Mouse (Mus musculus): ENCODE measurements around the gene Nr4a3. TPM values are rescaled to one million over a fixed set of nuclear protein-coding genes. Genes with fewer than 3 reads are reported as not detected.

Gene Nr4a3
- total RNA-seq, 1 experiment from 2014 or later: 42.1 TPM

GRCm38 (mm10) chr4:48110331-48110730 is 65.4 kb downstream of the Nr4a3 start:
- no peak for DNase-seq

DNA sequence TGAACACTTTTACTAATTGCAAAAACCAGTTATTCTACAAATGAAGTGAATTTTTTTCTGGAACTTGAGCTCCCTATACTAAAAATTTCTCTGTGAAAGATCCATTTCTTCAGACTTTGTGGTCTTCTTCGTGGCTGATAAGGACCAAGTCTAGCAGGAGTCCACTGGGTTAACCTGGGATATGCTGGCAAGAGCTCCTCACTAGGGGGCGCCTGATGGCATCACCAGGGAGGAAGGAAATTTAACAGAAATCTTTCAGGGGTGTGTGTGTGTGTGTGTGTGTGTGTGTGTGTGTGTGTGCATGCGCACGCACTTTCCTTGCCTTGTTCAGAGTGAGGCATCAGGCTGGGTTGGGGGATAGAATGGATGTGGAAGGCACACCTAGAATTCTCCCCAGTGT is 71.2 kb downstream of the Nr4a3 start:
- DNase-seq: peak; percentile 58

DNA sequence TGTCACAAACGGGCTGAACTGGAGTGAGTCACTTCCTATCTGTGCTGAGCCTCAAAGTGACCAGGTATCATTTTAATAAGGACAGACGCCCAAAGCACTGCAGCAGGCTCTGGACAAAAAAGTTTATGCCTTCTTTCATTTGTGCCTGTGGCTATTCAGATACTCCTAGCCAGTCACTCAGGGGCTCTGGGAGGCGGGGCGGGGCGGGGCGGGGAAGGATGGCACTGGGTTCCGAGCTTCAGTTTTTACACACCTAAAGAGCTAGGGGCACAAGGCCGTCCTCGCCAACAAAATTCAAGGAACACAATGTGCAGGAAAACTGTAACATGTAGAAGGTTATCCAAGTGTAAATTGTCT is 79.4 kb downstream of the Nr4a3 start:
- peak; percentile 41 for DNase-seq

DNA sequence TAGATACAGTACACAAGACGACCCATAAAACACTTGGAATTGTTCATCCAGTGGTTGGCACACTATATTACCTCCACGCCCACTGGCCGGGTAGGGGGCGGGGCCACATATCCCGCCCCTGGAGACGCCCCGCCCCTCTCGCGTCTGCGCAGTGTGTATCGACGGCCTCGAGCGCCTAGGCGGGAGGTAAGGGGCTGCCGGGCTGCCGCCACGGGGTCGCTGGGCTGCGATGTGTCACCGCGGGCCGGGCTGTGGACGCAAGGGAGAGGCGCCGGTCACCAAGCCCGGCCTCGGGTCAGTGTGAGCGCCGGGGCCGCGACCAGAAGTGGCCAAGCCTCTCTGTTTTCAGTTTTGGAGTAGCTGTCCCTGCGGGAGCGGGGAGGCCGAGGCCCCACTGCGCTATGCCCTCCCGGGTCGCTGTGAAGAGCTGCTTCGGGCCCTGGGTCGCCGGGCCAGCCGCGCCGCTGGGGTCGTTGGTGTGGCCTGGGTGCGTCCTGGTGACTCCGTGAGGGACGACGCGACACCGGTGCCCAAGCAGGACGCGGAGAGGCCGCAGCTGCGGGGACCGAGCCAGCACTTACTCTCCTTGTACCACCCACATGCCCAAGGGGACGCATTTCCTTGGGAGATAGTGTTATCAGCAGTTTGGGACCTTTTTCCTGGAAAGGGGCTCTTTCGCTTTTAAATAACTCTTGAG is 80.0 kb downstream of the Nr4a3 start, which contains the start of gene Stx17:
Gene Stx17 (plus strand): TSS at position 143 of the 697 bp plus-strand sequence.
- DNase-seq: peak; percentile 91

- DNase-seq: no peak
These were observed 85.4 kb downstream of the Nr4a3 start for GRCm38 (mm10) chr4:48130314-48130713.

DNA sequence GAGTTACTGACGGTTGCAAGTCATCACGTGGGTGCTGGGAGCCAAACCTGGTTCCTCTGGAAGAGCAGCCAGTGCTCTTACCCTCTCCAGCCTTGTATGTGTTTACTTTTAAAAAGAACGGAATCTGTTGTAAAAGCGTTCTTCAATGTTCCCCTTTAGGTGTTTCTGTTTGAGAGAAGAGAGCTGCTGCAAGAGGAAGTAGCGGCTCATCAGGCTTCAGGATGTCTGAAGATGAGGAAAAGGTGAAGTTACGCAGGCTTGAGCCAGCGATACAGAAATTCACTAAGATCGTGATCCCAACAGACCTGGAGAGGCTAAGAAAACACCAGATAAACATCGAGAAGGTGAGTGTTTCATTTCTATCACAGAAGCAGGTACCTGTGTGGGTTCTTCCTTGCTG is 86.7 kb downstream of the Nr4a3 start:
- no peak for DNase-seq

- DNase-seq: no peak
These were observed 87.8 kb downstream of the Nr4a3 start for GRCm38 (mm10) chr4:48132721-48133120.

Other genes starting within 250 kb of the Nr4a3 start
- gene Stx17, start 79.8 kb downstream of the Nr4a3 start, total RNA-seq (2021): 43.5 and 73.9 TPM in 2 replicates
- 53.1 and 63.1 TPM in 2 replicates for gene Erp44, start 234.4 kb downstream of the Nr4a3 start, total RNA-seq (2021)
- gene Invs, start 234.6 kb downstream of the Nr4a3 start, total RNA-seq (2021): 13.6 and 15.3 TPM in 2 replicates

Measured in adrenal gland, postnatal 25 days (tissue).